Comparison of ENCODE assay signal across 22 mouse cellular contexts in genomic region chr9:73951586-73951985, GRCm38 (mm10).
"Had no signal": no experiment of that assay in that cellular context is flagged by ENCODE, and none has a peak within 500 bp of the region (broad histone marks: within the 10 kb centered on the region; RNA-seq: fewer than 3 reads in every experiment).

No protein-coding gene starts in this region.

- H3K4me2 ChIP-seq: limb, embryonic 12.5 days; limb, embryonic 15.5 days; liver, embryonic 11.5 days; lung, embryonic 15.5 days; neural tube, embryonic 12.5 days; neural tube, embryonic 15.5 days had no signal

- H3K27ac ChIP-seq: limb, embryonic 12.5 days; limb, embryonic 15.5 days; liver, embryonic 14.5 days; lung, embryonic 15.5 days; midbrain, embryonic 10.5 days; neural tube, embryonic 12.5 days; neural tube, embryonic 15.5 days had no signal

- H3K4me3 ChIP-seq: limb, embryonic 12.5 days; limb, embryonic 15.5 days; lung, embryonic 15.5 days; megakaryocyte, embryonic 14.5 days; midbrain, embryonic 10.5 days; neural tube, embryonic 12.5 days; neural tube, embryonic 15.5 days had no signal

- DNase-seq: kidney, adult 18-20 months; kidney, adult 9 months; kidney, postnatal 14 days; kidney, postnatal 4 days; left cerebral cortex, postnatal 4 days; lung, adult 18-20 months; lung, postnatal 10 days; lung, postnatal 36 days; midbrain, embryonic 14.5 days; right cerebral cortex, postnatal 14 days; right cerebral cortex, postnatal 4 days; thymus, adult 18-20 months; thymus, postnatal 36 days had no signal

- H3K9ac ChIP-seq: limb, embryonic 12.5 days; limb, embryonic 15.5 days; liver, embryonic 14.5 days; lung, embryonic 15.5 days; neural tube, embryonic 12.5 days; neural tube, embryonic 15.5 days had no signal

- H3K9me3 ChIP-seq: limb, embryonic 12.5 days; limb, embryonic 15.5 days; lung, embryonic 15.5 days; megakaryocyte, embryonic 14.5 days; midbrain, embryonic 10.5 days; neural tube, embryonic 12.5 days; neural tube, embryonic 15.5 days had no signal

- H3K4me1 ChIP-seq: limb, embryonic 12.5 days; limb, embryonic 15.5 days; lung, embryonic 15.5 days; megakaryocyte, embryonic 14.5 days; midbrain, embryonic 10.5 days; neural tube, embryonic 12.5 days; neural tube, embryonic 15.5 days had no signal

- H3K36me3 ChIP-seq: limb, embryonic 12.5 days; limb, embryonic 15.5 days; lung, embryonic 15.5 days; midbrain, embryonic 10.5 days; neural tube, embryonic 12.5 days; neural tube, embryonic 15.5 days had no signal

- H3K27me3 ChIP-seq: limb, embryonic 12.5 days; limb, embryonic 15.5 days; lung, embryonic 15.5 days; megakaryocyte, embryonic 14.5 days; neural tube, embryonic 12.5 days; neural tube, embryonic 15.5 days had no signal
